Mouse (Mus musculus): ENCODE results near the gene Ncln. TPM values are rescaled to one million over a fixed set of nuclear protein-coding genes. Genes with fewer than 3 reads are reported as not detected.

Ncln gene
- polyA plus RNA-seq, 1 experiment from 2014 or later: 60.3 TPM

DNA sequence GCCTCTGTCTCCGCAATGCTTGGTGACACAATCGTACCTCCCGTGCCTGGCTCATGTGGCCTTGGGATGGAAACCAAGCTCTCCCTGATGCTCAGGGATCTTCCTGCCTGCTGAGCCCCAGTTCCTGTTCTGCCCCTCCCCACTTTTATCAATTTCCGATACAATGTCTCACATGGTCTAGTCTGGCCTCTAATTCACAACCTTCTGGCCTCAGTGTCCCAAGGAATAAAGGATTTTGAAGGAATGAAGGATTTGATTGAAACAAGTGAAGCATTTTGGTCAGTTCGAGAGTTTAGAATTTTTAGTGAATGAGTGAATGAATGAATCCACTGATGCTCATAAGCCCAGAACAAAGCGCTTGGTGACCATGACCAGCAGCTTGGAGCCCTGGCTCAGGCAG lies 26.9 kb upstream of the Ncln start:
- no peak for DNase-seq (ENCODE audit: low spot score)
- Histone ChIP-seq H3K9me3 (ENCODE audit: control insufficient read depth, low read length) (no peaks in the 10 kb centered on the region; the same call in 1 of the 2 replicates), H3K4me3 (ENCODE audit: low read depth, low read length) (no peak overlapping the region), H3K27me3 (ENCODE audit: control insufficient read depth, insufficient read depth, low read length) (0 out of 2 replicates have a peak, but pooled peaks cover 9% of the 10 kb centered on the region), H3K27ac (replicated peaks; ENCODE audit: low read depth, low read length) (no peak overlapping the region), H3K36me3 (ENCODE audit: control insufficient read depth, insufficient read depth, low read length) (no peaks in the 10 kb centered on the region), H3K4me2 (ENCODE audit: low read depth, severe bottlenecking) (no peak overlapping the region), H3K9ac (ENCODE audit: low read length) (no peak overlapping the region), H3K4me1 (ENCODE audit: control insufficient read depth, insufficient read depth, low read length) (no peaks in the 10 kb centered on the region)
- 77% methylated on average over 6 of the region's 6 CpGs for WGBS
- ATAC-seq (ENCODE audit: insufficient number of reproducible peaks, low FRiP score, low TSS enrichment, low read depth): no peak

DNA sequence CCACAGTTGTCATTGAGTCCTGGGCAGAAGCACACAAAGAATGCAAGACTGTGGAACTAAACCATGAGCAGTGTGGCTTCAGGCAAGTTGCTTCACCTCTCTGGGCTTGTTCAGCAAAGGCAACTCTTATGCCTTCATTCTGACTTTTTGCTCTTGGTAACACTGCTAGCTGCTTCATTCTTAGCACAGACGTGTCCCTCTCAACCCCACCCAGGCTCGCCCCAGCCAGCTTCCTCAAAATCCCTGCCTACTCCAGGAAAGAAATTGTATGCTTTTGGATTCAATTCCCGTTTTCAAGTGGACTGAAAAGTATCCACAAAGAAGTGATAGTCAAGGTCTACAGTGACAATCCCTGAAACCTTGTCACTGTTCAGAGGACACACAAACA lies 23.8 kb upstream of the Ncln start:
- no peak overlapping the region for H3K4me2 ChIP-seq (ENCODE audit: low read depth, severe bottlenecking)
- H3K9me3 ChIP-seq (ENCODE audit: control insufficient read depth, low read length): no peaks in the 10 kb centered on the region; the same call in 1 of the 2 replicates
- H3K27ac ChIP-seq (replicated peaks; ENCODE audit: low read depth, low read length): no peak overlapping the region
- no peaks in the 10 kb centered on the region for H3K36me3 ChIP-seq (ENCODE audit: control insufficient read depth, insufficient read depth, low read length)
- 0 out of 2 replicates have a peak, but pooled peaks cover 9% of the 10 kb centered on the region for H3K27me3 ChIP-seq (ENCODE audit: control insufficient read depth, insufficient read depth, low read length)
- no peaks in the 10 kb centered on the region for H3K4me1 ChIP-seq (ENCODE audit: control insufficient read depth, insufficient read depth, low read length)
- DNase-seq (ENCODE audit: low spot score): no peak
- H3K4me3 ChIP-seq (ENCODE audit: low read depth, low read length): no peak overlapping the region
- no peak overlapping the region for H3K9ac ChIP-seq (ENCODE audit: low read length)
- 81% methylated on average over 3 of the region's 3 CpGs for WGBS
- no peak for ATAC-seq (ENCODE audit: insufficient number of reproducible peaks, low FRiP score, low TSS enrichment, low read depth)

DNA sequence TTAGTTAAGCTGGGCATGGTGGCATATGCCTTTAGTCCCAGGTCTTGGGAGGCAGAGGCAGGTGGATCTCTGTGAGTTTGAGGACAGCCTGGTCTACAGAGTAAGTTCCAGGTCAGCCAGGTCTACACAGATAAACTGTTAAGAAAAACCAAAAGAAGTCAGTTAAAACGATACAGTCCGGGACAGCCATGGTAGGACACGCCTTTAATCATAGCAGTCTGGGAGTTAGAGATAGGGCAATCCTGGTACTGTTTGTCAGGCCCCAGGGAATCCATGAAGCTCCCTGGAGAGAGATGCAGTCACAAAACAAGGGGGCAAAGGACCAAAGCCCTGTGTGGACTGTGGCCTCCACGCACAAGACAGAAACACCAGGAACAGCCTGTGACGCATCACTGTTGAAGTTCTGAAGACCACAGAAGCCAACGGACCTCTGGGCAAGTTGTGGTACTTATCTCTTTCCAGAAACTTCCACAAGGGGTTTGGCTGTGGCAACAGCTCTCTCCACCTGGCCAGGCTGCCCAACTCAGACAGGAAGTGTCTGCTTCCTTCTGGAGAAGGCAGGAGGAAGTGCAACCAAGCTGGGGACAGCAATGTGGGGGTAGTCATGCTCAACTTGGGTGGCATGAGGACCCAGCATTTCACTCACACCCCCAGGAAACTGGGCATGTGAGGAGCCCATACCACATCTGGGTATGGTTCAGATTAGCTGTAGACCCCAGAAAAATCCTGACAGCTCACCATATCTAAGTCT lies 23.2 kb upstream of the Ncln start:
- no peak overlapping the region for H3K4me3 ChIP-seq (ENCODE audit: low read depth, low read length)
- no peak overlapping the region for H3K9ac ChIP-seq (ENCODE audit: low read length)
- H3K27ac ChIP-seq (replicated peaks; ENCODE audit: low read depth, low read length): no peak overlapping the region
- WGBS: 84% methylated on average over 6 of the region's 6 CpGs
- no peaks in the 10 kb centered on the region; the same call in 1 of the 2 replicates for H3K9me3 ChIP-seq (ENCODE audit: control insufficient read depth, low read length)
- DNase-seq (ENCODE audit: low spot score) (no peak), ATAC-seq (ENCODE audit: insufficient number of reproducible peaks, low FRiP score, low TSS enrichment, low read depth) (no peak)
- no peak overlapping the region for H3K4me2 ChIP-seq (ENCODE audit: low read depth, severe bottlenecking)
- no peaks in the 10 kb centered on the region for H3K4me1 ChIP-seq (ENCODE audit: control insufficient read depth, insufficient read depth, low read length)
- H3K36me3 ChIP-seq (ENCODE audit: control insufficient read depth, insufficient read depth, low read length): no peaks in the 10 kb centered on the region
- 0 out of 2 replicates have a peak, but pooled peaks cover 9% of the 10 kb centered on the region for H3K27me3 ChIP-seq (ENCODE audit: control insufficient read depth, insufficient read depth, low read length)

GRCm38 (mm10) chr10:81518546-81518945 lies 22.4 kb upstream of the Ncln start:
- H3K4me1 ChIP-seq (ENCODE audit: control insufficient read depth, insufficient read depth, low read length): no peaks in the 10 kb centered on the region
- ATAC-seq (ENCODE audit: insufficient number of reproducible peaks, low FRiP score, low TSS enrichment, low read depth) (no peak), DNase-seq (ENCODE audit: low spot score) (peak; percentile 84)
- H3K27me3 ChIP-seq (ENCODE audit: control insufficient read depth, insufficient read depth, low read length): 0 out of 2 replicates have a peak, but pooled peaks cover 2% of the 10 kb centered on the region
- H3K4me2 ChIP-seq (ENCODE audit: low read depth, severe bottlenecking): no peak overlapping the region
- no peak overlapping the region for H3K27ac ChIP-seq (replicated peaks; ENCODE audit: low read depth, low read length)
- no peak overlapping the region for H3K9ac ChIP-seq (ENCODE audit: low read length)
- no peaks in the 10 kb centered on the region for H3K9me3 ChIP-seq (ENCODE audit: control insufficient read depth, low read length)
- no peaks in the 10 kb centered on the region for H3K36me3 ChIP-seq (ENCODE audit: control insufficient read depth, insufficient read depth, low read length)
- H3K4me3 ChIP-seq (ENCODE audit: low read depth, low read length): no peak overlapping the region
- 14% methylated on average over 4 of the region's 4 CpGs for WGBS

- Histone ChIP-seq H3K27ac (replicated peaks; ENCODE audit: low read depth, low read length) (no peak overlapping the region), H3K27me3 (ENCODE audit: control insufficient read depth, insufficient read depth, low read length) (no peaks in the 10 kb centered on the region), H3K36me3 (ENCODE audit: control insufficient read depth, insufficient read depth, low read length) (no peaks in the 10 kb centered on the region), H3K9ac (ENCODE audit: low read length) (no peak overlapping the region), H3K4me3 (ENCODE audit: low read depth, low read length) (no peak overlapping the region), H3K4me2 (ENCODE audit: low read depth, severe bottlenecking) (no peak overlapping the region), H3K9me3 (ENCODE audit: control insufficient read depth, low read length) (no peaks in the 10 kb centered on the region), H3K4me1 (ENCODE audit: control insufficient read depth, insufficient read depth, low read length) (no peaks in the 10 kb centered on the region)
- 65% methylated on average over 8 of the region's 8 CpGs for WGBS
- no peak for DNase-seq (ENCODE audit: low spot score)
- ATAC-seq (ENCODE audit: insufficient number of reproducible peaks, low FRiP score, low TSS enrichment, low read depth): no peak
These were observed 21.0 kb upstream of the Ncln start for GRCm38 (mm10) chr10:81517227-81517626.

DNA sequence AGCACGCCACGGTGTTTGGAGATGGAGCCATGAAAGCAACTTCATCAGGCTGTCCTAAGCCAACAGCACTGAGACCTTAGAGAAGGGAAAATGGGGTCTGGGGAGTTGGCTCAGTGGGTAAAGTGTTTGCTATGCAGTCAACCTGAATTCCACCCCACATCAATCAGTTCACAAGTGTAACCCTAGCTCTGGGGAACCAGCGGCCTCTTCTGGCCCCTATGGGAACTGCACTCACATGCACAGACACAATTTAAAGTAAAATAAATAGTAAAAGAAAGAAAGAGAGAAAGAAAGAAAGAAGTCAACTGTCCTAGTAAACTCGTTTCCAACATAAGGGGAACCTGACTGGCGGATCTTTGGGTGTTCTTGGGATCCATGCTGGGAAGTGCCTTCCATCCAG lies 17.6 kb upstream of the Ncln start:
- DNase-seq (ENCODE audit: low spot score) (no peak), ATAC-seq (ENCODE audit: insufficient number of reproducible peaks, low FRiP score, low TSS enrichment, low read depth) (no peak)
- WGBS: 86% methylated on average over 5 of the region's 5 CpGs
- no peak overlapping the region for H3K9ac ChIP-seq (ENCODE audit: low read length)
- H3K4me3 ChIP-seq (ENCODE audit: low read depth, low read length): no peak overlapping the region
- no peak overlapping the region for H3K4me2 ChIP-seq (ENCODE audit: low read depth, severe bottlenecking)
- H3K4me1 ChIP-seq (ENCODE audit: control insufficient read depth, insufficient read depth, low read length): no peaks in the 10 kb centered on the region
- H3K9me3 ChIP-seq (ENCODE audit: control insufficient read depth, low read length): no peaks in the 10 kb centered on the region
- H3K27me3 ChIP-seq (ENCODE audit: control insufficient read depth, insufficient read depth, low read length): no peaks in the 10 kb centered on the region
- H3K36me3 ChIP-seq (ENCODE audit: control insufficient read depth, insufficient read depth, low read length): no peaks in the 10 kb centered on the region
- H3K27ac ChIP-seq (replicated peaks; ENCODE audit: low read depth, low read length): no peak overlapping the region

DNA sequence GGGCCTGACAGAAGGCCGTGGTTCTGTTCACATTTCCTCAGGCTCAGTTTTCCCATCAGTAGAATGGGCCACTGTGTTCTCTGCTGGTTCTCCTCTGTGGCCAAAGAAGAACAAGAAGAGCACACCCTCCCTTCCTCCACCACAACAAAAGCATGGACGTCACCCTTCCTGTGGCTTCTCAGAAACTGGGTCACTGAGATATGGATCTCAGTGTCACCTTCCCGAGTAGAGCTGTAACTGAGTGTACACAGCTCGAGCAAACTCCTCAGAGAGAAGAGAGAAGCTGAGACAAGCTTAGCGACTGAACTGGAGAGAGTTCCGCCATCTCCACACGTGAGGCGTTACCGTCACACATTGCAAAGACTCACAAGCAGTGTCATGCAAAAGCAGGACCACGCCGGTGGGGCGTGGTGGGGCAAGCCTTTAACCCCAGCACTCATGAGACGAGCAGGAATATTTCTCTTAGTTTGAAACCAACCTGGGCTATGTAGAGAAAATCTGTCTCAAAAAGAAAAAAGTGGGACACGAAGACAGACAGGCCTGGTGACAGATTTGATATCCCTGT lies 14.1 kb upstream of the Ncln start:
- Histone ChIP-seq H3K27me3 (ENCODE audit: control insufficient read depth, insufficient read depth, low read length) (no peaks in the 10 kb centered on the region), H3K4me1 (ENCODE audit: control insufficient read depth, insufficient read depth, low read length) (no peaks in the 10 kb centered on the region), H3K9ac (ENCODE audit: low read length) (no peak overlapping the region), H3K4me3 (ENCODE audit: low read depth, low read length) (no peak overlapping the region), H3K9me3 (ENCODE audit: control insufficient read depth, low read length) (no peaks in the 10 kb centered on the region), H3K4me2 (ENCODE audit: low read depth, severe bottlenecking) (no peak overlapping the region), H3K36me3 (ENCODE audit: control insufficient read depth, insufficient read depth, low read length) (no peaks in the 10 kb centered on the region), H3K27ac (replicated peaks; ENCODE audit: low read depth, low read length) (no peak overlapping the region)
- DNase-seq (ENCODE audit: low spot score) (no peak), ATAC-seq (ENCODE audit: insufficient number of reproducible peaks, low FRiP score, low TSS enrichment, low read depth) (no peak)
- WGBS: 83% methylated on average over 14 of the region's 14 CpGs

DNA sequence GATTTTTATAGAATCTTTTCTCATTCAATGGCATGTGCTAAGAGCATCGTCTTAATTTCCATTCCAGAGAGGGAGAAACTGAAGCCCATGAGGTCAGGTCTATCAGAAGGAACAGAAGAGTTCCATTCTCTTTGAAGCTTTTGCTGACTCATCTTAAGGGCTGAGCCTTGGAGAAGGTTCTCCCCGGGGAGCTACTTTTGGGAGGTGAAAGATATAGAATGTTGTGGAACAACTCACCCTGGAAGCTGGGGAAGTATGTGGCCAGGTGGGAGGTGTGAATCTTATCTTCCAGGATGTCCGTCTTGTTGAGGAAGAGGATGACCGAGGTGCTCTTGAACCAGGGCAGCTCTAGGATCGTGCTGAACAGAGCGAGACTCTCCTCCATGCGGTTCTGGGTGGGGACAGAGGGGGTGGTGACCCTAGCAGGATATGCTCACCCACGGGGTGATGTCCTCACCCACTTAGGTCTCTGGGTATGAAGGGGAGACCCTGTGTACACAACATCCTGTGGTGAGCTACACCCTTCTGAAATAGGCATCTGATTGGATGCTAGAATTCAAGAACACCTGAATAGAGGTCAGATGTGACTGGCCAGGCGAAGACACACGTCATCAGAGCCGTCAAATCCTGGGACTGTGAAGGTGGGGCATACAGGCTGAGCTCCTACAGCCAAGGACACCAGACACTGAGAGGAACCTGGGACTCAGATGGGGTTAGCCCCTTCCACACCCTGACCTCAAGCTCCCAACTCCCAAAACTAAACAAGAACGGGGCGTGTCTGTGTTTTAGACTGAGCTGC lies 11.7 kb upstream of the Ncln start:
- H3K27ac ChIP-seq (replicated peaks; ENCODE audit: low read depth, low read length): no peak overlapping the region
- H3K9ac ChIP-seq (ENCODE audit: low read length): no peak overlapping the region
- H3K9me3 ChIP-seq (ENCODE audit: control insufficient read depth, low read length): no peaks in the 10 kb centered on the region
- 69% methylated on average over 13 of the region's 13 CpGs for WGBS
- H3K36me3 ChIP-seq (ENCODE audit: control insufficient read depth, insufficient read depth, low read length): no peaks in the 10 kb centered on the region
- DNase-seq (ENCODE audit: low spot score): no peak
- no peak overlapping the region for H3K4me3 ChIP-seq (ENCODE audit: low read depth, low read length)
- H3K4me2 ChIP-seq (ENCODE audit: low read depth, severe bottlenecking): no peak overlapping the region
- H3K27me3 ChIP-seq (ENCODE audit: control insufficient read depth, insufficient read depth, low read length): no peaks in the 10 kb centered on the region
- H3K4me1 ChIP-seq (ENCODE audit: control insufficient read depth, insufficient read depth, low read length): no peaks in the 10 kb centered on the region
- ATAC-seq (ENCODE audit: insufficient number of reproducible peaks, low FRiP score, low TSS enrichment, low read depth): no peak
